Mouse (Mus musculus): Measurements from ENCODE around the gene Erc2. TPM values are rescaled to one million over a fixed set of nuclear protein-coding genes. Genes with fewer than 3 reads are reported as not detected.

Erc2 gene
- polyA plus RNA-seq, 1 experiment from 2014 or later: 13.1 TPM

DNA sequence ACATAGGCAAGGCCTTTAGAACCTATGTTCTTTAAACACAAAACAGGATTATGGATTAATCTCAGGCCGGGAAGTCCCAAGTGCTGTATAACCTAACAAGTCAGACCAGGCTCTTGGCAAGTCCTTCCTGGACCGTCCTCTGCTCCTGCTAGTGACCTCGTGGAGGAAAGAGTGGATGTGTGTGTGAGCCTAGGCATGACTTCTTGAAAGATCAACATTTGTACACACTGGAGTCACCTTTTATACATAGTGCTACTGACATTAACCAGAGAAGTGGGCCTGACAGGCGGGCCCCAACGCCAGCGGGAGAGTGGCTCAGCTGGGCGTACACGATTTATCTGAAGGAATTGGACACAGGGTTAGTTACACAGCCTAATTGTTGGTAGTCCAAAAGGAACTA, 504.6 kb downstream of the Erc2 start:
- no peak overlapping the region for H3K4me2 ChIP-seq (ENCODE audit: low read depth)
- no peak overlapping the region for H3K4me3 ChIP-seq (ENCODE audit: low read depth, low read length)
- H3K27ac ChIP-seq (ENCODE audit: low read depth, low read length): no peak overlapping the region
- WGBS: 89% methylated on average over 8 of the region's 8 CpGs
- no peaks in the 10 kb centered on the region for H3K4me1 ChIP-seq (ENCODE audit: control insufficient read depth, insufficient read depth, low read length)
- no peak for DNase-seq (ENCODE audit: low spot score)
- no peak for ATAC-seq (ENCODE audit: insufficient read depth, low FRiP score, low TSS enrichment)
- H3K36me3 ChIP-seq (ENCODE audit: control insufficient read depth, insufficient read depth, low read length): no peaks in the 10 kb centered on the region
- no peak overlapping the region for H3K9ac ChIP-seq (ENCODE audit: low read length)
- no peaks in the 10 kb centered on the region for H3K9me3 ChIP-seq (ENCODE audit: control insufficient read depth, low read length)
- H3K27me3 ChIP-seq (ENCODE audit: control insufficient read depth, insufficient read depth, low read length): no peaks in the 10 kb centered on the region

DNA sequence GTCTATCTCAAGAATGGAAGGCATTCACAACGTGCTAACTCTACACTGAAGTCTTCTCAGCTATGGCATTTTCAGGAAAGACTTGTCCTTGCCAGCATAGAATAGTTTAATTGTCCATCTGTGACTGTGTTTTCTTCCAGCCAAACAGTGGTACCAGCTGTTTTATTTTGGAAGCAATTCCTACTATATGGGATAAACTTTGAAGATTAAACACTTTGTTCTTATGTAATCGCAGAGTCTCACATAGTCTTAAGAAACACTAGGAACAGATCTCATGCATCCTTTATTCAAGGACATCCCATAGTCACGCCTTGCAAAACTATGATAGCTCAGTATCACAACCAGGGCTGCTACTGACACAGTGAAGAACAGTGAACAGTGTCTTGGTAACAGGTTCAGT, 506.8 kb downstream of the Erc2 start:
- Histone ChIP-seq H3K9ac (ENCODE audit: low read length) (no peak overlapping the region), H3K4me2 (ENCODE audit: low read depth) (no peak overlapping the region), H3K9me3 (ENCODE audit: control insufficient read depth, low read length) (no peaks in the 10 kb centered on the region), H3K4me1 (ENCODE audit: control insufficient read depth, insufficient read depth, low read length) (no peaks in the 10 kb centered on the region), H3K27ac (ENCODE audit: low read depth, low read length) (no peak overlapping the region), H3K4me3 (ENCODE audit: low read depth, low read length) (no peak overlapping the region), H3K27me3 (ENCODE audit: control insufficient read depth, insufficient read depth, low read length) (no peaks in the 10 kb centered on the region), H3K36me3 (ENCODE audit: control insufficient read depth, insufficient read depth, low read length) (no peaks in the 10 kb centered on the region)
- no peak for DNase-seq (ENCODE audit: low spot score)
- 85% methylated on average over 3 of the region's 3 CpGs for WGBS
- ATAC-seq (ENCODE audit: insufficient read depth, low FRiP score, low TSS enrichment): no peak

DNA sequence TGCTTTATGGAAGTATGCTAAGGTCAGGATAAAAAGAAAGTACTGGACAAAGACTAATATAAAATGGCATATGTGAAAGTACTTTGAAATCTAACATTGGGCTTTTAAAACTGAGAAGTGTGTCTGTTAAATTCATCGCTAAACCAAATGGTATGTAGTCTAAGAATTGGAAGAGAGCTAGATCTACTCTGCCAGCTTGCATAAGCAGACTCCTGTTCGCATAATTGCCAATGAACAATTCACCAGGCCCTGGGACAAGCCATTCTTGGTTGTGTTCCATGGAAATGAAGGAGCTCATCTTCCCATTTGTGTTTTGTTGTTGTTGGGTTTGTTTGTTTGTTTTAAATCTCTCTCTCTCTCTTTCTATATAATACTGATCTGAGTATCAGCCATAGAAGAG, 521.8 kb downstream of the Erc2 start:
- no peak overlapping the region for H3K4me3 ChIP-seq (ENCODE audit: low read depth, low read length)
- no peaks in the 10 kb centered on the region for H3K4me1 ChIP-seq (ENCODE audit: control insufficient read depth, insufficient read depth, low read length)
- DNase-seq (ENCODE audit: low spot score) (no peak), ATAC-seq (ENCODE audit: insufficient read depth, low FRiP score, low TSS enrichment) (no peak)
- H3K9ac ChIP-seq (ENCODE audit: low read length): no peak overlapping the region
- no peaks in the 10 kb centered on the region for H3K9me3 ChIP-seq (ENCODE audit: control insufficient read depth, low read length)
- no peak overlapping the region for H3K27ac ChIP-seq (ENCODE audit: low read depth, low read length)
- 95% methylated on average over 2 of the region's 2 CpGs for WGBS
- H3K36me3 ChIP-seq (ENCODE audit: control insufficient read depth, insufficient read depth, low read length): no peaks in the 10 kb centered on the region
- H3K4me2 ChIP-seq (ENCODE audit: low read depth): no peak overlapping the region
- H3K27me3 ChIP-seq (ENCODE audit: control insufficient read depth, insufficient read depth, low read length): no peaks in the 10 kb centered on the region

DNA sequence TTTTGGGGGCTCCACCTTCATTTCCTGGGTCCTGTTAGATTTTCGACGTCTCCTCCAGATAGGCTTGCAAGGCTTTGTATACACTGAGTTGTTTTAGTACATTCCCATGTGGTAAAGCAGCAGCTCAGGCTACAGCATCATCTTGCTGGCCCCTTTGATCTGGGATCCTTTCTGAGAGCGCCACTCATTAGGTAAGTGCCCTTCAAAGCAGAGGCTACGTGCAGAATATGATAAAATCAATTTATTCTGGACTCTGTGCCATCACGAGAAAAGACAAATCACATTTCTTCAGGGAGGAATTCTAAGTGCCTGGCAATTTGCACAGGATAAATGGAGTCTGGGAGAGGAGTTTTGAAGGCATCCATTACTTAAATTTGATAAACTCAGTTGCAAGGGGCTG, 525.0 kb downstream of the Erc2 start:
- no peak overlapping the region for H3K27ac ChIP-seq (ENCODE audit: low read depth, low read length)
- no peaks in the 10 kb centered on the region for H3K9me3 ChIP-seq (ENCODE audit: control insufficient read depth, low read length)
- no peak overlapping the region for H3K4me3 ChIP-seq (ENCODE audit: low read depth, low read length)
- H3K9ac ChIP-seq (ENCODE audit: low read length): no peak overlapping the region
- no peaks in the 10 kb centered on the region for H3K36me3 ChIP-seq (ENCODE audit: control insufficient read depth, insufficient read depth, low read length)
- ATAC-seq (ENCODE audit: insufficient read depth, low FRiP score, low TSS enrichment): no peak
- 61% methylated on average over 5 of the region's 5 CpGs for WGBS
- no peak overlapping the region for H3K4me2 ChIP-seq (ENCODE audit: low read depth)
- DNase-seq (ENCODE audit: low spot score): no peak
- no peaks in the 10 kb centered on the region for H3K27me3 ChIP-seq (ENCODE audit: control insufficient read depth, insufficient read depth, low read length)
- no peaks in the 10 kb centered on the region for H3K4me1 ChIP-seq (ENCODE audit: control insufficient read depth, insufficient read depth, low read length)

DNA sequence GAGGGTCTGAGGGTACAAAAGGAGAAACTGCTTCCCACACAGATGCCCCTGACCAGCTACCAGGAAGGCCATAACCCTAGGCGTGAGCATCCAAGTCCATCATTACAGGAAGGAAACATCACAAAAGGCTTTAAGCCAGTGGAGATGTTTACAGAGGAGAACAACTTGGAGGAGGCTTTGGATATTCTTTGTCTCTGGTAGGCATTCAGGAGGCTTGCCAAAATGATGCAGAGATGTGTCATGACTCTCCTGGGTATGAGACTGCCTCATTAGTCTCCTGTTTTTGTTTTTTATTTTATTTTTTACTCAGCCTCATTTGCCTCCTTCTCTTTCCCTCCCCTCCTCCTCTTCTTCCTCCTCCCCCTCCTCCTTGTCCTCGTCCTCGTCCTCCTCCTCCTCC, 528.7 kb downstream of the Erc2 start:
- Histone ChIP-seq H3K9me3 (ENCODE audit: control insufficient read depth, low read length) (no peaks in the 10 kb centered on the region), H3K4me3 (ENCODE audit: low read depth, low read length) (no peak overlapping the region), H3K36me3 (ENCODE audit: control insufficient read depth, insufficient read depth, low read length) (no peaks in the 10 kb centered on the region), H3K4me1 (ENCODE audit: control insufficient read depth, insufficient read depth, low read length) (no peaks in the 10 kb centered on the region), H3K4me2 (ENCODE audit: low read depth) (no peak overlapping the region), H3K27ac (ENCODE audit: low read depth, low read length) (no peak overlapping the region), H3K27me3 (ENCODE audit: control insufficient read depth, insufficient read depth, low read length) (no peaks in the 10 kb centered on the region), H3K9ac (ENCODE audit: low read length) (no peak overlapping the region)
- no peak for DNase-seq (ENCODE audit: low spot score)
- no peak for ATAC-seq (ENCODE audit: insufficient read depth, low FRiP score, low TSS enrichment)
- 88% methylated on average over 3 of the region's 3 CpGs for WGBS

DNA sequence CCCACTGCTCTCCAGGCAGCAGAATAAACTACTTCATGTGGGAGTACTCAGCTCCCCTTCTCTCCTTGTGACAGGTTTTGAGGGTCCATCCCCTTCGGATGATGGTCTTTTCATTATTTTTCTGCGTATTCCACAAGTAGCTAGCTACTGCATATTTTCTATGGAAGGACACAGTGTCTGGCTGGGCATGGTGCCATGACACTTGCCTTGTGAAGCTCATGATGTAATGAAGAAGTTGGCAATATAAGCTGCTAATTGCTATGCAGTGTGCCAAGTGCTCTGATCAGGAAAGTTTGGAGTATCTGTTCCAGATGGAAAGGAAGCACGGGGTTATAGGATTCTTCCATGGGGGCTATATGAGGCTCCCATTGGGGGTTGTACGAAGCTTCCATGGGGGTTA, 533.5 kb downstream of the Erc2 start:
- Histone ChIP-seq H3K27ac (ENCODE audit: low read depth, low read length) (no peak overlapping the region), H3K4me3 (ENCODE audit: low read depth, low read length) (no peak overlapping the region), H3K9me3 (ENCODE audit: control insufficient read depth, low read length) (no peaks in the 10 kb centered on the region), H3K9ac (ENCODE audit: low read length) (no peak overlapping the region), H3K36me3 (ENCODE audit: control insufficient read depth, insufficient read depth, low read length) (no peaks in the 10 kb centered on the region), H3K4me1 (ENCODE audit: control insufficient read depth, insufficient read depth, low read length) (no peaks in the 10 kb centered on the region), H3K4me2 (ENCODE audit: low read depth) (no peak overlapping the region), H3K27me3 (ENCODE audit: control insufficient read depth, insufficient read depth, low read length) (no peaks in the 10 kb centered on the region)
- WGBS: 93% methylated on average over 4 of the region's 4 CpGs
- ATAC-seq (ENCODE audit: insufficient read depth, low FRiP score, low TSS enrichment) (no peak), DNase-seq (ENCODE audit: low spot score) (no peak)

DNA sequence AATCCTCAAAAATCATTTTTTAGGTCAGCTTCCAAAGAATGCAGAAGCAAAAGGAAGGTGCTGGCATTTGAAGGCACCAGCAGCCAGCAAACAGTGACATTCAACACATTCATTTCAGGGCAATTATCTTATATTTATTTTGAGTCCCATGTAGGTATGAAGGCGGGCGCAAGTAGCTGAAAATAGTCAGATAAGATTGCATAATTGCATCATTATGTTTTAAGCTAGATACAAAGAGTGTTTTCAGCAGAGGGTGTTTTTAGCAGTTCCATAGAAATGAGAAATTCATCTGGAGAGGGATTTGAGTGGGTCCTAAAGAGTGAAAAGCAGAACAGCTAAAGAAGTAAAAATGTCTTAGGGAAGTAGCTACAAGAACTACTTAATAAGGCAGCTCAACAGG, 538.6 kb downstream of the Erc2 start:
- ATAC-seq (ENCODE audit: insufficient read depth, low FRiP score, low TSS enrichment): no peak
- DNase-seq (ENCODE audit: low spot score): no peak
- no peak overlapping the region for H3K27ac ChIP-seq (ENCODE audit: low read depth, low read length)
- H3K36me3 ChIP-seq (ENCODE audit: control insufficient read depth, insufficient read depth, low read length): no peaks in the 10 kb centered on the region
- H3K9ac ChIP-seq (ENCODE audit: low read length): no peak overlapping the region
- no peaks in the 10 kb centered on the region for H3K4me1 ChIP-seq (ENCODE audit: control insufficient read depth, insufficient read depth, low read length)
- WGBS: 94% methylated on average over 2 of the region's 2 CpGs
- no peaks in the 10 kb centered on the region for H3K27me3 ChIP-seq (ENCODE audit: control insufficient read depth, insufficient read depth, low read length)
- no peak overlapping the region for H3K4me3 ChIP-seq (ENCODE audit: low read depth, low read length)
- no peak overlapping the region for H3K4me2 ChIP-seq (ENCODE audit: low read depth)
- no peaks in the 10 kb centered on the region for H3K9me3 ChIP-seq (ENCODE audit: control insufficient read depth, low read length)

DNA sequence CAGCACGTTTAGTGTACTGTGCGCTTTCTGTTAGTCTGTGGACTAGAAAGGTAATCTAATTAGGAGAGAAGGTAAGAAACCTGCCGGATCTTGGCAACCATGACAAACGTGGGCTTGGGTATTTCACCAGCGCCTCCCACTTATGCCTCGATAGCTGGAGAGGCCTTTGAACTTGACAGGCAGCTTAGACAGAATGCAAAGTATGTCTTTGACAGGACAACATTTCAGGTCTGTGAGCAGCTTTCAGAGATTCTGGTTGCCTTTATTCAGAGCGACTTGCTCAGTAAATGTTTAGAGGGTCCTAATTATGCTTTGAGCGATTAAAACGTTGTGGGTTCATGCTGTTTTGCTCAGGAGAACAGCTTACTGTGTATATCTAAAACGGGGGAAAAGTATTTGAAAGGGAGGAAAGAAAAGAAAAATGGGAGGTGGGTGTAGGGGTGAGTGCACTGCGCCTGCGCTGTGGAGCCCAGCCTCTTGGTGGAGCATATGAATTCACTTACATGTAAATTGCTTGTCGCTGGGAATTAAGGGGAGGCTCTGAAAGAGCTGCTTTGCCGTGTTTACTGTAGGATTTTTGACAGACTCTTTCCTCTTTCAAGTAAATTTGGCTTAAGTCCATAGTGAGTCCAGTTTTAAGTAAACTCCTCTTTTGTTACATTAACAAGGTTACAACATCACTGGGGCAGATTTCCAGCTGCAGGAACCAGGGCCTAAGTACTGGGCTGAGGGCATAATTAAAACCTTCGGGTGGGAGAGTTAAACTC, 542.6 kb downstream of the Erc2 start:
- Histone ChIP-seq H3K4me1 (ENCODE audit: control insufficient read depth, insufficient read depth, low read length) (no peaks in the 10 kb centered on the region), H3K36me3 (ENCODE audit: control insufficient read depth, insufficient read depth, low read length) (no peaks in the 10 kb centered on the region), H3K27me3 (ENCODE audit: control insufficient read depth, insufficient read depth, low read length) (no peaks in the 10 kb centered on the region), H3K9ac (ENCODE audit: low read length) (no peak overlapping the region), H3K27ac (ENCODE audit: low read depth, low read length) (no peak overlapping the region), H3K4me2 (ENCODE audit: low read depth) (no peak overlapping the region), H3K4me3 (ENCODE audit: low read depth, low read length) (no peak overlapping the region), H3K9me3 (ENCODE audit: control insufficient read depth, low read length) (no peaks in the 10 kb centered on the region)
- ATAC-seq (ENCODE audit: insufficient read depth, low FRiP score, low TSS enrichment) (no peak), DNase-seq (ENCODE audit: low spot score) (no peak)
- WGBS: 60% methylated on average over 15 of the region's 15 CpGs

DNA sequence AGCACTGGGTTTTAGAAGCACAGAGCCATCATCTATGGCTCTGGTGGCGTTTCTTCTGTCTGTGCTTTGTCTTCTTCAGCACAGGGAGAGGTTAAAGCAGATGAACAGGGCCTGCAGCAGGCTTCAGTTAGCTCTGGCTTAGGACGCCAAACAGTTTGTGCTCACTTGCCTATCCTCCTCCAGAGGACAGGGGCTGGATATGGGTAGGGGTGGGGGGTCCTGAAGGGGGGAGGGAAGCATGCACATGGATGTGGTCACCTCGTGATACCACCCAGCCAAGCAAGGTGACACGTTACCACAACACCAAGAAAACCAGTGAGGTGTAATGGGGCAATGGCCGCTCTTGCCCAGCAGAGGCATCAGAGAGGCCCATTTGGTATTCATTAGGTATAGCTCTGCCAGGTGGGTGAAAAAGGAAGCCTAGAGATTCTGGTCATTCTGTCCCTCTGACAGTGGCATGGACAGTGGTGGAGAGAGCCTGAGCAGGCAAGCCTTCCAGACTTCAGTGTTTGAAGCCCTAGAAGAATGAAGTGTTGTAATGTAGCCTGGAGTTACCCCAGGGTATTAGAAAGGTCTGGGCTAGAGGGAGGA, 543.5 kb downstream of the Erc2 start:
- no peaks in the 10 kb centered on the region for H3K9me3 ChIP-seq (ENCODE audit: control insufficient read depth, low read length)
- H3K9ac ChIP-seq (ENCODE audit: low read length): no peak overlapping the region
- ATAC-seq (ENCODE audit: insufficient read depth, low FRiP score, low TSS enrichment): no peak
- H3K36me3 ChIP-seq (ENCODE audit: control insufficient read depth, insufficient read depth, low read length): no peaks in the 10 kb centered on the region
- no peak overlapping the region for H3K4me3 ChIP-seq (ENCODE audit: low read depth, low read length)
- DNase-seq (ENCODE audit: low spot score): no peak
- H3K4me1 ChIP-seq (ENCODE audit: control insufficient read depth, insufficient read depth, low read length): no peaks in the 10 kb centered on the region
- H3K27me3 ChIP-seq (ENCODE audit: control insufficient read depth, insufficient read depth, low read length): no peaks in the 10 kb centered on the region
- no peak overlapping the region for H3K4me2 ChIP-seq (ENCODE audit: low read depth)
- WGBS: 56% methylated on average over 5 of the region's 5 CpGs
- H3K27ac ChIP-seq (ENCODE audit: low read depth, low read length): no peak overlapping the region
